Mouse (Mus musculus) cerebellum, postnatal 4 days (tissue): ENCODE results near the gene Gpx5.
A peak's percentile ranks its signal among the peaks of the same experiment; 100 is the strongest.

Source experiments
- DNase-seq, 2 experiments: peaks; one replicate each; pipeline ENCODE4 v3.0.0; 2022; ENCODE audit warnings: low spot score in 2 of 2, mixed read lengths in 1 of 2

Gpx5 gene

DNA sequence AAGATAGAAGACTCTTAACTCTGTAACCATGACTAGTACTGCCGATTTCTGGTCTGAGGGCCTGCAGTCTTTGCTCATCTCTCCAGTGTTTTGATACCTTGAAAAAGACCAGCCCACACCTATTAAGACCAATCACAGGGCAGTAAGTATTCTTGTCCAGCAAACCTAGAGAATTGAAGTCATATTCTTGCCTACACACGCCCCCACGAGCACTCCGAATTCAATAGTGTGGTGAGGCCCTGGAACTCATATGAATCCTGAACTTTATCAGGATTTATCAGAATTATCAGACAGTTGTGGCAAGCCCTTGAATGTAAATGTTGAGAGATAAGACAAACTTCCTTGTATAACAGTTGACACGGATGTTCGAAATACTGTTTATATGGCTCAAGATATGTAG lies at the start of gene Gpx5:
Gene Gpx5 (minus strand): TSS at position 101 of the 400 bp plus-strand sequence.
- no peak for DNase-seq

DNA sequence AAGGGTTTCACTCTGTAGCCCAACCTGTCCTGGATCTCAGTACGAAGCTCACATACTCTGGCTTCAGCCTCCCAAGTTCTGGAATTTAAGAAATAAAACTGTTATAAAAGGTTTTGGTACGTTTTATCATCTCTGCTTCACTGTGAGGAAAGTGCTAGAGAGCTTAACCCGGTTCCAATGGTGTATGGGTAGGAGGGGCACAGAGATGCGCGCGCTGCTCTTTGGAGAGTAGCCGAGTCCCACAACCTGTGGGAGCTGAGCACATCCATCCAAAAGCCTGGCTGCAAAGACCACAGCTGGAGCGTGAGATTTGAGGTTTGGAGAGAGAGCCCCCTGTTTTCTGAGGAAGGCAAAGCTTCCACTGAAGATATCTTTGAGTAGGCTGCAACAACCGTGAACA lies 34.9 kb upstream of the Gpx5 start:
- DNase-seq = no peak

DNA sequence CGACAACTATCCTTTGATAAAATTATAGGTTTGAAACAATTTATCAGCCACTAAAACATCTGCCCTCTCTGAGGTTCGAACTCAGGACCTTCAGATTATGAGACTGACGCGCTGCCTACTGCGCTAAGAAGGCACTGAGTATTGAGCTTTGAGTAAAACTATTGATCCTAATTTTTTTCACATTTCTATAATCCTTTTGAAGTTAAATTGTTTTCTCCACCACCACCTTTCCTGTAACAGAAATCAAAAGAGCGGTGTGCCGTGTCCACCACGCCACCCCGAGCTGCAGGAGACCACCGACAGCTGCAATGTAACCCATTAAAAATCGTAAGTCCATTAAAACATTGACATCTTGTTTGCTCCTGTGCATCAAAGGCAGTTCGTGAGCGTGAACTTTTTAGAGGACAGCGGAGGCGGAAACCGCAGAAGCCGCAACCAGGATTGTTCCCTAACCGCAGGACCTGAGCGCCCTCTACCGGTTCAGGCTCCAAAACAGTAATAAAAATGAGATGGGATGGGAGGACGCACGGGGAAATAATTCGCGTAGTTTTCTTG lies 34.2 kb upstream of the Gpx5 start:
- DNase-seq = peak; percentile 77 to 82

DNA sequence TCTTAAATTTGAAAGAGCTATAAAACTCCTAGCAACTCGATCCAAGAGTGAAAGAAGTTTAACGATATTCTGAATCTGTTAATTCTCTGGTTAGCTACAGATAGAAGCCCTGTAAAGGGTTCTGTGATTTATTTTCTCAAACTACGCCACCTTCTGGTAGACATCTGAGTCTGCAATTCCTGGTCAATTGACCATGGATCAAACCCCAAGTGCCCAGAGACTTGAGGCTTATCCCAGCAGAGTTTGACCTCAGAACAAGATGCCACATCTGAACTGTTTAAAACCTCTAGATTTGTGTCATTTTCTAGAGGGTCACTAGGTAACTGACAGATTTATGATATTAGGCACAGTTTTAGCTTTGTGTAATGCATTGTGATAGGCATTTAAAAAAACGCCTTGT lies 33.7 kb upstream of the Gpx5 start:
- no peak for DNase-seq

DNA sequence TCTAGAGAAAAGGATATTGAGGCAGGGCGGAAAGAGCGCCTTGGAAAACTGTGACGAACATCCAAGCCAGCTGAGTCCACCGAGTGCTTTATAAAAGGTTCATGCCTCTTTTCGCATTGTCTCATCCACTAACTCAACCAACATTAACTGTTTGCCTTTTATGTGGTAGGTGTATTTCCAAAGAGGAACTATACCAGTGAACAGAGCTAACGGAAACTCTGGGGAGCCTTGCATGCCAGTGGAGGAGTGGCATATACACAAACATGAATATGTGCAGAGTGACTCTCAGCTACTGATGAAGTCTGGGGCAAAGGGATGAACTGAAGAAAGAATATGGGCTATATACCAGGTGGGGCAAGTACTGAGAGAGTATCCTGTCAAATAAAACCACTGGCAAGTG lies 30.9 kb upstream of the Gpx5 start:
- no peak for DNase-seq

DNA sequence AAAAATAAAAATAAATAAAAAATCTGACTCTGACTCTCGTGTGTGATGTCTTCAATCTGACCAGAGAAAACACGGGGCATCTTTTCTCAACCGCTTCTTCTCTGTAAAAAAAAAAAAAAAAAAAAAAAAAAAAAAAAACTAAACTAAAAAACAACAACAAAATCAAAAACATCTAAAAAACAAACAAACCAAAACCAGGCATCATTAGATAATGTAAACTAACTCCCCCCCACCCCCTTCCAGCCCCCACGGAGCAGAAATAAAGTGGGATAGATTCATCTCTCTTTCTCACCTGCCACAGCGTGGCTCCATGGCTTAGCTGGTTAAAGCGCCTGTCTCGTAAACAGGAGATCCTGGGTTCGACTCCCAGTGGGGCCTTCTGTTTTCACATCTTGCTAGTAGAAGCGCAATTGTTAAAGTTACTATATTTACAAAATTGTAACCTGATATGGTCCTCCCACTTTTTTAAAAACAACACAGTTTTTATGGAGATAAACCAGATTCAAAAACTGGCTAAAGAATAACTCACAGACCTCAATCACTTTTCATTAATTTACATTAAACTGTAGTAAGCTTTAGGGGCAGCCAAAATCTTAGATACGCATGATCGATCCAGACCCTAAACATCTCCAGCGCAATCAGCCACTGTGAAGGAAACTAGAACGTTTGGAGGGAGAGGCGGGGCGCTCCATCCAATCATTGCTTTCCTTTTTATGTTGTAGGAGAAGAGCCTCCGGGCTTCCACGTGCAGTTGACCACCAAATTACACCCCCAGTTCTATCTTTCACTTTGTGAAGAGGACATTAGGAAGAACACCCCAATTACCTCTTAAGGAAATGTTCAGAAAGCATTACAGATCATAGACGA lies 30.2 kb upstream of the Gpx5 start:
- peak in 1 of 2 experiments; percentile 17 for DNase-seq

DNA sequence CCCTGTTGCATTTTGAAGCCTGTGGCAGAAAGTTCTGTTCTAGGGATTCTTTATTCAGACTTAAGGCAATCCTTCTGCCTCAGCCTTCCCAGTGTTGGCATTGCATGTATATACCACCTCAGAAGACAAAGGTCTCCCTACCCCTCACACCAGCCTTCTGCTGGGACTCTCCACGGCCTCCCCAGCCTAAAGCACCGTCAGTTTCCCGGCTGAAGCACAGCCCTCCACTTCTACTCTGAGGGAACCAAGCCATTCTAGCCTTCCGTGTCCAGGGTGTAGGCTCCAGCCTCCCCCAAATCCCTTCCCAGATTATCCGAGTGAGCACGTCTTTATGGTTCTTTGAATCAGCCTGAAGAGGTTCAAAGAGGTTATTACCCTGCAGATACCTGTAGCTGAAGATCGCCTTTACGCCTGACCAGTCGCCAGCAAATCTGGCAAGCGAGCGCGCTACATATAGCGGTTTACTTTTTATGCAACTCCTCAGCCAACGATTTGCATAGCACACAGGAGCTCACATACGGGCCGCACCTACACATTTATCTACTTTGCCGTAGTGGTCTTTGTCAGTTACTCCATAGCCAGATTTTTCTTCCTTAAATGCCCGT lies 29.5 kb upstream of the Gpx5 start:
- no peak for DNase-seq

DNA sequence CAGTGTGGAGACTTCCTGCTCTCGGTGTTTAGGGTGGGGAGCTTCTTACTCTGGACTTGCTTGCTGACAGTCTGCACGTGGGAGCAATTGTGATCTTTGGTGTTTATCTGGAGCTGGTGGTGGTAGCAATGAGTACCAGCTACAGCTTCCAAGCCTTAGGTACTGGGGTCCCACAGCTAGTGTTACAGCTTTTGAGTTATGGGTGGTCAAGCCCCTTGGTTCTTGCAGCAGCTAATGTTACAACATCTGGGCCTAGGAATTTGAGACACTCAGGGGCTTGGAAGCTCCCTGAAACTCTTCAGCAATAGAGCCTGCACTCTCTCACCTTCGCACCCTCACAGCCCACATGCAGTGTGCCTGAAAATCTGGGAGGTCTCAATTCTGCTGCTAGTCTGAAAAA lies 27.7 kb upstream of the Gpx5 start:
- DNase-seq = no peak

DNA sequence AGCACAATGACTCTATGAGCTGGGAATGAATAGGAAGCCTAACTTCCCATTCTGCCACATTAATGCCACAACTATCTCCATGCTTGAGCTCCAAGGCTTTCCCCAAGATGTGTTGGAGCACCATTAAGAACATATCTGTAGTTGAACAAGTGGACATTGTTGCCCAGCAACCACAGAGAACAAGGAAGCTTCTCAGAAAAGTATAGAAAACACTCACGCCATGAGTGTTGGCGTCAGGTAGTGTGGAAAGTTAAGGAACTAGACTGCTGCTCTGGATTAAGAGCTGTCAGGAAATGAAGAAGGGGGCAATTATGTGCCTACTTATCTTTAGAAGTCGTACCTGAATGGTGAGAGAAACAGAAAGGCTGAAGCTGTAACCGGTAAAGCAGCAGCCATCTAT lies 21.4 kb upstream of the Gpx5 start:
- DNase-seq = no peak

DNA sequence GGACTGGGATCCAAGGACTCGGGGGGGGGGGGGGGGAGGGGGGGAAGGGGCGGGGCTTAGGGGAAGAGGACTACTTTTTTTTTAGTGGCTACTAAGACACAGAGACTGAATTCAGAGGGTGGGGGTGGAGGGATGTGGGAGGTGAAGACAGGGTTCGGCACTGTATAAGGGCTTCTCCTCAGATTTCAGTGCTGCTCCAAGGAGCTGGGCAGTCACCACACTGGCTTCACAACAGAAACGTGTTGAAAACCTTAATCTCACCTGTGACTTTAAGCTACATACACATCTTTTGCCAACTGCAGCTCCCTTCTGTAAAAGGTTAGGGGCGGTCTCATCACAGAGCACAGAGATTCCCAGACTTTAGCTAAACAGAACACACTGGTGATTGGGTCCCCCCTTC lies 20.3 kb upstream of the Gpx5 start:
- DNase-seq = no peak

DNA sequence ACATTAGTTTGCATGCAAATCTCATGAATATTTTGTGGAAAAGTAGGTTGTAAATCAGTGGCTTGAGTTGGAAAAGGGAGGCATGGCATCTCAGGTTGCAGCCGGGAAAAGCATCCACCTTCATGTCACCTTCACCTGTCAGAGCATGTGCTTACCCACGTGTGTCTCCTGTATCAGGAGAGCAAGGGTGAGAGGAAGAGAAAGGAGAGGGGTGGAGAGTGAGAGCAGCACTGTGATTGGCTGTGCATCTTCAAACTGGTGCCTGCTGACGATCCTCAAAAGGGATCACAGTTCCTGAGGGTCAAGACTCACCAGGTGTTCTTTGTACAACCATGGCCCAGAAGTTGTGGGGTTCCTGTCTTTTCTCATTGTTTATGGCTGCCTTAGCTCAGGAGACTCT lies 19.4 kb upstream of the Gpx5 start, which contains the start of gene Gpx6:
Gene Gpx6 (plus strand): TSS at position 200 of the 400 bp plus-strand sequence.
- DNase-seq = no peak

DNA sequence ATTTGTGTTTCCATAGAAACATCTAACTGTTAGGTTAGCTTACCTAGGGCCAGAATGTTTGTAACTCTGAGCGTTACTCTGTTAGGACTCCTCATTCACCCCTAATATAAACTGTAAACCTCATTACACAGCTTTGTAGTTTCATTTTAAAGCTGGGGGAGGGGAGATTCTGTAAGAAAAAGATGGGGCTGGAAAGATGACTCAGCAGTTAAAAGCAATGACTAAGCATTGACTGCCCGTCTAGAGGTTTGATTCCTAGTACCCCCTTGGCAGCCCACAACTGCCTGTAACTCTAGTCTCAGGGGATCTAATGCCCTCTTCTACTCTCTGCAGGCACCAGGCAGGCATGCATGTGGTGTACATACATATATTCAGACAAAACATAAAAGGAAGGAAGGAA lies 17.3 kb upstream of the Gpx5 start:
- DNase-seq = no peak

DNA sequence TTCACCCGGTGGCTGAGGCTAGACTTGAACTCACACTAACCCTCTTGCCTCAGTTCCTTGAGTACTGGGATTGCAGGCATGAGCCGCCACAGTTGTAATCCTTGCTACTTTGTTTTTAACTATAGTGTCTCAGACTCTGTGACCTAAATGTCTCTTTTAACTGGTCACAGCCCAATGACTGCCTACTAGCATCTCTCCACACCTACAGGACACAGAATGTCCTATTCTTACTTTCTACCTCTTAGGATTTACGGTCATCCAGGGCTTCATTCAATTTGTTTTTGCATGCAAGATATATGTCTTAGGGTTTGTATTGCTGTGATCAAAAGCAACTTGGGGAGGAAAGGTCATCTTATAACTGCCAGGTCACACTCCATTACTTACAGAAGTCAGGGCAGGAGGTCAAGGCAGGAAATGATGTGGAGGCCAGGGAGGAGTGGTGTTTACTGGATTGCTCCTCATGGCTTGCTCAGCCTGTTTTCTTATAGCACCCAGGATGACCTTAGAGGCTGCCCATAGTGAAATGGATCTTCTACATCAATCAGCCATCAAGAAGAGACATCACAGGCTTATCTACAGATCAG lies 12.0 kb upstream of the Gpx5 start:
- DNase-seq = no peak

DNA sequence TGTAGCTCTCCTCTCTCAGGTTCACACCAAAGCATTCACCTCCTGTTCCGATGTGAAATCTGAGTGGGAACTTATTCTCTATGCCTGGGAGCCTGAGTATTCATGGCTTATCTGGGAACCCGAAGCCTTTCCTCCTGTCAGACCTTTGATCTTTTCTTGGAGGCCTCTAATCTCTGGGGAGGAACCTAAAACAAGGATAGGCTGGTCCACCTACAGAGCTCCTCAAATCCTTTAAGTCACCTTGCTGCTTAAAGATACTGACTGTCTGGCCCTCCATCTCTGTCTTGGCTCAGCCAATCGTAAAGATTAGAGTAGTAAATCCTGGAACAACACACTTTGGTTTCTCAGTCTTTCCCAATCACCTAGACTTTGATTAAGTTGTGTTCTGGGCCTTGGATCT lies 6.0 kb upstream of the Gpx5 start:
- DNase-seq = no peak

DNA sequence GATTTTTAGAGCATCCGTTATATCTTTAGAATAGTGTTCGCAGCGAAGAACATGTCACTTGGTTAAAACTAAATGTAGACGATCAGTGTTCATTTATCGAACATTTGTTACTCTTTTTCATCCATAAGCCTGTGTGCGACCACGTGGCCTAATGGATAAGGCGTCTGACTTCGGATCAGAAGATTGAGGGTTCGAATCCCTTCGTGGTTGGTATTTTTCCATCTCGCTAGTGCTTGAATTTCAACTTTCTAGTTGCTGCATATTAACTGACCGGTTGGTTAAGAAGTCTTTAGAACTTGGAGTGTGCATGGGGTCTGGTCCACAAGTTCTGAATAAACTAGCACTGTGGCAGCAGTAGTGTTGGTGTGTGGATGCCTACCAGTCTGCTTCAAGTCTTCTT lies 13.0 kb downstream of the Gpx5 start:
- peak; percentile 46 to 88 for DNase-seq

DNA sequence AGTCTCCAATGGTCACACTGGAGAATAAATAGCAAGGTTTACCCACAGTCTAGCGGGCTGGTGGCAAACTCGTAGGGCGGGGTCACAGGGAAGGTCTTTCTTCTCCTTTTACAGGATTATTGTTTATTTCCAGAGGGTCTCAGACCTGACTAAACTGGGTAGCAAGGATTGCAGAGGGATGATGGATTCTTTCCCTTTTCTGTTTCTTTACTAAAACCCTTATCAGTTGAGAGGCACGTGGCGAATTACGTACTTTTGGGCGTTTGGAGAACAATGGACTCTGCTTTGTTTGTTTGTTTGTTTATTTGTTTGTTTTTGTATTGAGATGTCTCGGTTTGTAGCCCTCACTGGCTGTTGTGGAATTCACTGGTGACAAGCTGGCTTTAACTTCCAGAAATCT lies 13.5 kb downstream of the Gpx5 start:
- DNase-seq = no peak

DNA sequence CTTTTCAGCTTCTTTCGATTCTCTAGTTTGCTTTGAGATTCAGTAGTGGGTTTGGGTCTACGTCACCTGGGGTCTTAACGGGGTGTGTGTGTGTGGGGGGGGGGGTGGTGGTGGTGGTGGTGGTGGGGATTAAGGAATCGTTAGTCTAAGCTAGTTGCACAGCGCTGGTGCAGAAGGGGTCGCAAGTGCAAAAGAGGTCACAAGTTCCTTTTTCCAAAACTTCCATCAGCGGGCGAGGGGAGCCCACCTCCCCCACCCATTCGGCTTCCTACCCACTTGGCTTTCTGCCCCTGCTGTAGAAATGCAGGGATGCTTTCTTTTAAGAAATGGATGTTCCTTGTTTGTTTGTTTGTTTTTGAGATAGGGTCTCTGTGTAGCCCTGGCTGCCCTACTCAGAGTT lies 16.0 kb downstream of the Gpx5 start:
- DNase-seq = no peak

DNA sequence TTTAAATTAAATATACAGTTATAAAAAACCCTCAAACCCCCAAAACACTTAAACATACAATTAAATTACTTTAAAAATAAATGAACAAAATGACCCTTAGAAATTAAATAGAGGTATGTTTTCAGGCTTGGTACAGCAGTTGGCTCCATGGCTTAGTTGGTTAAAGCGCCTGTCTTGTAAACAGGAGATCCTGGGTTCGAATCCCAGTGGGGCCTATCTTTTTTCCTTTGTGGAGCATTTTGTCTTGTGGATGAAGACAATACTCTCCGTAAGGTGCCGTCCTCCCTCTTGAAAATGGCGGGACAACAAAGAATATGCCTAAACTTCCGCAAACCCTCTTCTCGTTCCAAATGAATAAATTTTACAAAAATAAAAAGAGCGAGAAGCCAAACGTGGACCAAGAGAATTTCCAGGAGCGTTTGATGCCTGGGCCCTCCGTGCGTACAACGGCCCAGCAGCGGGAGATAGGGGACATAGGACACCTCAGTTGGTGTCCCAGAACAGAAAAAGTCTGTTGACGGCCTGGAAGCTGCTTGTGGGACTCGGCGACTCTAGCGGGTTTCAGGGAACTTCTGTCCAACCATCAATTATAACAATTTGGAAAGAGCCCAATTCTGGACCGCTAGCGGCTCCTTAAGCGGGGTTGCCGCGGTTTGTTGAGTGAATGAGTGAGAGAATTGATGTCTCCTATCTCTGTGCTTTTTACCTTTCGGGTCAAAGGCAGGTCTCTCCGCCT lies 16.5 kb downstream of the Gpx5 start:
- DNase-seq = peak in 1 of 2 experiments; percentile 64

DNA sequence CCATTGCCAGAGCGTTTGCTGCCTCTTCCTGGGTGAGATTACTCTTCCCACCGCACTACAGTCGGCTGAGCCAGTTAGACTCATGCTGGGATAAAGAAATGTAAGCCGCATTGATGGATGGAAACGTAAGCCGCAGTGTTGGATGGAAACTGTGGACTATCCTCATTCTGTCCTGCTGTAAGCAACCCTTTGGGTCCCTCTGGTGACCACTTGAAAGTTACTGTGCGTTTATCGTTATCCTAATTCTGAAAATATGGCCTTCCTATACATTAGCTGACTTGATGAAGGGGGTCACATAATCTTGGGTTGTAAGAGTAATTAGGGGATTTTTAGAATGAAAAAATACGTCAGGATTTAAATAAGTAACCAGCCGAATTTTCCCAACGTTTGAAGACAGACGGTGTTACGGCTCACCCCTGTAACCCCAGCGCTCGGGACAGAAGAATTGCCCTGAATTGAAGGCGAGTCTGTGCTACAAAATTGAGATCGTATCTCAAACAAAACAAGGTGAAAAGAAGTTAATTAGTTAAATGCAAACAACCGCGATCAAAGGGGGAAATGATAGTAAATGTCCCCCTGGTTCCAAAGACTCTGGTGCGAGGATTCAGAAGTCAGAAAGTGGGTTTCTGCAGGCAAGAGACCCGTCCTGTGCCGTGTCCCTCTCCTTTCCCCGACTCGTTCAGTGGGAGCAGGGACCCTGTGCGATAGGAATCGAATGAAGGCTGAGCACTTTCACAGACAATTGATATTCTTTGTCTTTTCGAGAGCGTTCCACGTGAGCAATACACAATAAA lies 17.3 kb downstream of the Gpx5 start:
- peak in 1 of 2 experiments; percentile 21 for DNase-seq

DNA sequence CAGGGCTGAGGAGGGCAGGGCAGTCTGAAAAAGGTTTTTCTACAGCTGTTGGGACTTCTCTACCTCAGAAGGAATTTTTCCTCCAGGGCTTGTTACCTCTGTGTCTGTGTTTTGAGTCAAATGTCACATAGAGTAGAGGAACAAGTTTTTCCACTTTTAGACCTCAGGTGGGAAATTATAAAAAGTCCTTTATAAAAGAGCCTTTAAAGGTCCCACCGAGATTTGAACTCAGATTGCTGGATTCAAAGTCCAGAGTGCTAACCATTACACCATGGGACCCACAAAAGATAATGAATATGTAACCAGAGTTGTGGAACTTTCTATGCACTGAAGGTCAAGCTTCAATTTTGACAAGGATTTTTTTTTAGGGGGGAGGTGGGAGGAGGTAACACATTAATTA lies 24.3 kb downstream of the Gpx5 start:
- DNase-seq = no peak

DNA sequence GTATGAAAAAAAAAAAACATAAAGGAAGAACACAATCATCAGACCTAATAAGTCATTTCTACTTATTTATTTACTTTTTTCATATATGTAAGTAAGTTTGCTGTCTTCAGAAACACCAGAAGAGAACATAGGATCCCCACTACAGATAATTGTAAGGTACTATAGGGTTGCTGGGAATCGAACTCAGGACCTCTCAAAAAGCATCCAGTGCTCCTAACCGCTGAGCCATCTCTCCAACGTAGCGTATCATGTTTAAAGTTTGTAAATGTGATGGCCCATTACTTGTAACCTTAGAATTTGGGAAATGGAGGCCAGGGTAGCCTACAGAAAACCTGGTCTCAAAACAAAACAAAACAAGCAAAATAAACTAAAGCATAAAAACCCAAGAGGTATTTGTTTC lies 25.0 kb downstream of the Gpx5 start:
- no peak for DNase-seq
